Mouse (Mus musculus): Measurements from ENCODE around the gene Sgip1. TPM values are rescaled to one million over a fixed set of nuclear protein-coding genes. Genes with fewer than 3 reads are reported as not detected.

Gene Sgip1
- polyA plus RNA-seq, 1 experiment = 71.8 TPM

DNA sequence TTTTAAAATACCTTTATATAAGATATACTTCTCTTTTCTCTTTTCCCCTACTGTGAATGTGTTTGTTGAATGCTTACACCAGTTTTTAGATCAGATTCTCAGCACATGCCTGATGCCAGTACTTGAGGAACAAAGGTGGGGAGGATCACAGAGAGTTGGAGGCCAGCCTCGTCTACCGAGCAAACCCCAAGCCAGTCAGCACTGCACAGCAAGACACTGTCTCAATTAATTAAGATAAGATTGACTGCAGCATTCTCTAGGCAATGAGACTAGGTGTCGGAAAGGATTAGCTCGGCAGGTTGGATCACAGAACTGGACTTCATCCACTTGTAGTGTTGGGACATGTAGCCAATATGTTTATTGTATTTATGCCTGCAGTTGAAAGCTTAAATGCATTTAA lies 246.2 kb downstream of the Sgip1 start:
- Histone ChIP-seq H3K27ac (ENCODE audit: insufficient read depth, low read length) (no peak overlapping the region), H3K4me1 (ENCODE audit: control insufficient read depth, insufficient read depth, low read length) (no peaks in the 10 kb centered on the region), H3K27me3 (ENCODE audit: control insufficient read depth, insufficient read depth, low read length) (no peaks in the 10 kb centered on the region), H3K4me3 (replicated peaks; ENCODE audit: insufficient read depth, low read depth, low read length) (no peak overlapping the region)
- TF ChIP-seq POLR2A (IDR thresholded peaks at IDR 0.05; ENCODE audit: borderline replicate concordance, insufficient read depth, low read length) (no peak), CTCF (IDR thresholded peaks at IDR 0.05; ENCODE audit: borderline replicate concordance, insufficient read depth, low read depth, low read length) (no peak)
- 21% methylated on average over 4 of the region's 4 CpGs for WGBS
- DNase-seq = no peak

DNA sequence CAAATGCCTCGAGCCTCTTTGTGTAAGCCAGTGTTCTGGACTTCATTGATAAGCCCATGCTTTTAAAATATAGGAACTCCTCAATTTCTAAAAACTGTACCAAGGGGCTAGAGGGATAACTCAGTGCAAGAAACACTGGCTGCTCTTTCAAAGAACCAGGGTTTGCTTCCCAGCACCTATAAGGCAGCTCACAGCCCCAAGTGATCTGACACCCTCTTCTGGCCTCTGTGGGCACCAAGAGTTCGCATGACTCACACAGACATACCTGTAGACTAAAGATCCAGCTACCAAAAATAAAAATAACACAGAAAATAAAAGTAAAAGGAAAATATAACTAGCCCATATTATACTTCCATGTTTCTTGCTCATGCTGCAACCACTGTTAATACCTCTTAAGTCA lies 246.7 kb downstream of the Sgip1 start:
- Histone ChIP-seq H3K27me3 (ENCODE audit: control insufficient read depth, insufficient read depth, low read length) (no peaks in the 10 kb centered on the region), H3K27ac (ENCODE audit: insufficient read depth, low read length) (no peak overlapping the region), H3K4me3 (replicated peaks; ENCODE audit: insufficient read depth, low read depth, low read length) (no peak overlapping the region), H3K4me1 (ENCODE audit: control insufficient read depth, insufficient read depth, low read length) (no peaks in the 10 kb centered on the region)
- 70% methylated on average over 2 of the region's 2 CpGs for WGBS
- TF ChIP-seq CTCF (IDR thresholded peaks at IDR 0.05; ENCODE audit: borderline replicate concordance, insufficient read depth, low read depth, low read length) (no peak), POLR2A (IDR thresholded peaks at IDR 0.05; ENCODE audit: borderline replicate concordance, insufficient read depth, low read length) (no peak)
- no peak for DNase-seq

DNA sequence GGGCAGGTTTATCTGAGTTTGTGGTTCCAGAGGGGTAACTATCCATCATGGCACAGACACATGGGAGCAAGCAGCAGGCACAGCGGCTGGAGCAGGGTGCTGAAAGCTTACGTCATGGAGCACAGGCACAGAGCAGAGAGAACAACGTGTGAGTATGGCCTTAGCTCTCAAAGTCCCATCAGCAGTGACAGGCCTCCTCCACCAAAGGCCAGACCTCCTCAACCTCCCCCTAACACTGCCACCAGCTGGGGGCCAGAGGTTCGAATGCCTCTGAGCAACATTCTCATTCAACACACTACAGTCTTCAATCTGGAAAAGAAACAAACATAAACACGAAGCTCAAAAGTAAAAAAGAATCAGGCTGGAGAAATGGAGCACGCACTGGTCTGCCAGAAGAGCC lies 247.4 kb downstream of the Sgip1 start:
- H3K4me1 ChIP-seq (ENCODE audit: control insufficient read depth, insufficient read depth, low read length) = no peaks in the 10 kb centered on the region
- no peaks in the 10 kb centered on the region for H3K27me3 ChIP-seq (ENCODE audit: control insufficient read depth, insufficient read depth, low read length)
- 84% methylated on average over 6 of the region's 6 CpGs for WGBS
- H3K4me3 ChIP-seq (replicated peaks; ENCODE audit: insufficient read depth, low read depth, low read length) = no peak overlapping the region
- TF ChIP-seq POLR2A (IDR thresholded peaks at IDR 0.05; ENCODE audit: borderline replicate concordance, insufficient read depth, low read length) = no peak
- no peak for TF ChIP-seq CTCF (IDR thresholded peaks at IDR 0.05; ENCODE audit: borderline replicate concordance, insufficient read depth, low read depth, low read length)
- no peak for DNase-seq
- H3K27ac ChIP-seq (ENCODE audit: insufficient read depth, low read length) = no peak overlapping the region

DNA sequence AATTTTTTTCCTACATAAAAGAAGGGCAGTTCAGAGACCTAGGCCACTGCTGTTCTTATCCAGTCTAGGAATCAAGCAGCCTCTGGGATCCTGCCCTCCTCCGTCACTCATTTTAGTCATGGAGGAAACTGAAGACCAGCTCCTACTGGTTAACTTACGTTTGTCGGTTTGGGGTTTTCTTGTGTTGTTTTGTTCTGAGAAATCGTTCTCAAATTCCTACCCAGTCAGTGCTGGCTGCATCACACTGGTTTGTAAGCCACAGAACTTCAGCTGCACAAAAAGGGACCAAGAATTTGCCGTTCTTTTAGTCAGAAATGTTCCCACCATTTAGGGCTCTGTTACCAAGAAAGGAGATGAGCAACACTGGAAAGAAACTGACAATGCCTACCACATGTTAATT lies 248.3 kb downstream of the Sgip1 start:
- H3K27ac ChIP-seq (ENCODE audit: insufficient read depth, low read length) = no peak overlapping the region
- TF ChIP-seq CTCF (IDR thresholded peaks at IDR 0.05; ENCODE audit: borderline replicate concordance, insufficient read depth, low read depth, low read length) (no peak), POLR2A (IDR thresholded peaks at IDR 0.05; ENCODE audit: borderline replicate concordance, insufficient read depth, low read length) (no peak)
- no peaks in the 10 kb centered on the region for H3K4me1 ChIP-seq (ENCODE audit: control insufficient read depth, insufficient read depth, low read length)
- no peak for DNase-seq
- no peaks in the 10 kb centered on the region for H3K27me3 ChIP-seq (ENCODE audit: control insufficient read depth, insufficient read depth, low read length)
- 82% methylated on average over 5 of the region's 5 CpGs for WGBS
- no peak overlapping the region for H3K4me3 ChIP-seq (replicated peaks; ENCODE audit: insufficient read depth, low read depth, low read length)

DNA sequence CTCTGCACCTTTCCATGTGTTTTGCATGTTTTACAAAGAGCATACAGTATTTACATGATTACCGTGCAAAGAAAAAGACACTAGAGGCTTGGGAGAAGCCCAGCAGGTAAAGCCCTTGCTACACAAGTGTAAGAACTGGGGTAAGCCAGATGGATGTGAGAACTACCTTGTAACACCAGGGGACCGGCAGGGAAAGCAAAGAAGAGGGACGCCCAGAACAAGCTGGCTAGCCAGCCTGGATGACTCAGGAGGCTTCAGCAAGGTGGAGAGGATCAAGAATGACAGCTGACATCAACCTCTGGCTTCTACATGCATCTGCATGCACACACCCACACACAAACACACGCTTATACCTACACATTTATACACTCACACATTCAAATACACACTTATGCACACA lies 248.9 kb downstream of the Sgip1 start:
- TF ChIP-seq CTCF (IDR thresholded peaks at IDR 0.05; ENCODE audit: borderline replicate concordance, insufficient read depth, low read depth, low read length) (no peak), POLR2A (IDR thresholded peaks at IDR 0.05; ENCODE audit: borderline replicate concordance, insufficient read depth, low read length) (no peak)
- H3K4me3 ChIP-seq (replicated peaks; ENCODE audit: insufficient read depth, low read depth, low read length) = no peak overlapping the region
- no peaks in the 10 kb centered on the region for H3K4me1 ChIP-seq (ENCODE audit: control insufficient read depth, insufficient read depth, low read length)
- no peaks in the 10 kb centered on the region for H3K27me3 ChIP-seq (ENCODE audit: control insufficient read depth, insufficient read depth, low read length)
- H3K27ac ChIP-seq (ENCODE audit: insufficient read depth, low read length) = no peak overlapping the region
- DNase-seq = no peak
- 86% methylated on average over 4 of the region's 4 CpGs for WGBS

DNA sequence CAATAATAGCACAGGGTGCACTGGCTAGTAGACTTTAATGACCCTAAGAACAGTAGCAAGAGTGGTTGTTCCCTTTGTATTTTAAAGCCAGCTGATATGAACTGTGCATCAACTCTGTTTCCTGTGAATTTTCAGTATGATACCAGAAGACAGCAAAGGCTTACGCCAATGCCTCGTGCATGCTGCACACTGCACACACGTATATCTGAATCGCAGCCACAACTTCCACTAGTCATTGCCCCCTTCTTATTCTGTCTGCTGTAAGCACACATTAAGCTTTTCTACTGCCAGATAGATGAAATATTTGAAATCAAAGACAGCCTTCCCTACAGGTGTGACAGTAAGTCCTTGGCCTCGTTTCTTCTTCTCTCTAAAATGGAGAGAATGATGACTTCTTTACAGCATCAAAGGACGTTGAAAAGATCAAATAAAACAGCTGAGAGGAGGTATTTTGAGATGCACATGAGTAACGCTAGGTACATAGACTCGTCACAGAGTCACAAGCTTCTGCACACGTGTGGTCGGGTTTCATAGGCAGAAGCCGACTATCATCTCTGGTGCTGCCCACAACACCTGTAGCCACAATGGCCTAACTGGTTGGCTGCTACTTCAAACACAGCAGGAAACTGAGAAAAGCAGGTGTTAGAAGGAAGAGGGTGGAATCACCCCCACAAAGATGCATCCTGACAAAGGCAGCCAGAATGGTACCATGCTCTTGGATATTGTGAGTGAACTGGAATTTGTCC lies 249.7 kb downstream of the Sgip1 start:
- TF ChIP-seq CTCF (IDR thresholded peaks at IDR 0.05; ENCODE audit: borderline replicate concordance, insufficient read depth, low read depth, low read length) (no peak), POLR2A (IDR thresholded peaks at IDR 0.05; ENCODE audit: borderline replicate concordance, insufficient read depth, low read length) (no peak)
- Histone ChIP-seq H3K4me1 (ENCODE audit: control insufficient read depth, insufficient read depth, low read length) (no peaks in the 10 kb centered on the region), H3K27me3 (ENCODE audit: control insufficient read depth, insufficient read depth, low read length) (no peaks in the 10 kb centered on the region), H3K27ac (ENCODE audit: insufficient read depth, low read length) (no peak overlapping the region), H3K4me3 (replicated peaks; ENCODE audit: insufficient read depth, low read depth, low read length) (no peak overlapping the region)
- 82% methylated on average over 11 of the region's 11 CpGs for WGBS
- no peak for DNase-seq

DNA sequence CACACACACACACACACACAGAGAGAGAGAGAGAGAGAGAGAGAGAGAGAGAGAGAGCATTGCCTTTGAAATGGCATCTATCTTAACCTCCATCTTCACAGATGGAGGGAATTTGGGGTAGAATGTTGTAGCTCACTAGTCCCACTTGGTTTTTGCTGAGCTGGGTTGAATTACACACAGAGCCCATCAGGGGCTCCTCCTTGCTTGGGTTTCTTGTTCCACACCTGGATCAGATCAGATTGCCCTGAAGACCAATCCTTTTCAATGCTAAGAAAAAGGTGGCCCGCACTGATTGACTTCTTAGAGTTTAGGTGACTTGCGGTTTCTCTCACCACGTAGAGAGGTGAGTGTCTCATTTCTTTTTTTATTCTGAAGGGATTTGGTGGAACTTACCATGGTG lies 250.6 kb downstream of the Sgip1 start:
- 93% methylated on average over 3 of the region's 3 CpGs for WGBS
- H3K27me3 ChIP-seq (ENCODE audit: control insufficient read depth, insufficient read depth, low read length) = no peaks in the 10 kb centered on the region
- DNase-seq = no peak
- TF ChIP-seq CTCF (IDR thresholded peaks at IDR 0.05; ENCODE audit: borderline replicate concordance, insufficient read depth, low read depth, low read length) = no peak
- no peak for TF ChIP-seq POLR2A (IDR thresholded peaks at IDR 0.05; ENCODE audit: borderline replicate concordance, insufficient read depth, low read length)
- H3K27ac ChIP-seq (ENCODE audit: insufficient read depth, low read length) = no peak overlapping the region
- no peaks in the 10 kb centered on the region for H3K4me1 ChIP-seq (ENCODE audit: control insufficient read depth, insufficient read depth, low read length)
- H3K4me3 ChIP-seq (replicated peaks; ENCODE audit: insufficient read depth, low read depth, low read length) = no peak overlapping the region

DNA sequence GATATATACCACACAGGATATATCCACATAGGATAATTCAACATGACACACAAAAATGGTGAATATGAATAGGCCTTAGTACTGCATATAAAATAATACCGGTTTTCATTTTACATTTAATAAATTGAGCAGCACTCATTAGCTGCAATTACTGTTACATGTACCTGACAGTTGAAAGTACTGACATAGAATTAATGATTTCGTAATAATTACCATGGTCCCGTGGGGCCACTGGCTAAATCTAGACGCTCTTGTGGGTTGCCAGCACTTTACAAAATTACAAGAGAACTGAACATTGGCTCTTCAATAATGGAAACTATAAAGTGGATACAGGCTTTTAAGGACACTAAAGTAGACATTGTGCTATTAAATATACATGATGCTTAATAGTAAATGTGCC lies 263.6 kb downstream of the Sgip1 start:
- TF ChIP-seq CTCF (IDR thresholded peaks at IDR 0.05; ENCODE audit: borderline replicate concordance, insufficient read depth, low read depth, low read length) (no peak), POLR2A (IDR thresholded peaks at IDR 0.05; ENCODE audit: borderline replicate concordance, insufficient read depth, low read length) (no peak)
- 92% methylated on average over 4 of the region's 4 CpGs for WGBS
- H3K4me1 ChIP-seq (ENCODE audit: control insufficient read depth, insufficient read depth, low read length) = no peaks in the 10 kb centered on the region
- no peak overlapping the region for H3K4me3 ChIP-seq (replicated peaks; ENCODE audit: insufficient read depth, low read depth, low read length)
- no peak for DNase-seq
- H3K27ac ChIP-seq (ENCODE audit: insufficient read depth, low read length) = no peak overlapping the region
- H3K27me3 ChIP-seq (ENCODE audit: control insufficient read depth, insufficient read depth, low read length) = no peaks in the 10 kb centered on the region
